Mouse (Mus musculus): ENCODE data around the gene Rin1. TPM values are rescaled to one million over a fixed set of nuclear protein-coding genes. Genes with fewer than 3 reads are reported as not detected.

The Rin1 gene
- total RNA-seq, 2 experiments from 2014 or later, result 0.21 TPM; not detected in 1

DNA sequence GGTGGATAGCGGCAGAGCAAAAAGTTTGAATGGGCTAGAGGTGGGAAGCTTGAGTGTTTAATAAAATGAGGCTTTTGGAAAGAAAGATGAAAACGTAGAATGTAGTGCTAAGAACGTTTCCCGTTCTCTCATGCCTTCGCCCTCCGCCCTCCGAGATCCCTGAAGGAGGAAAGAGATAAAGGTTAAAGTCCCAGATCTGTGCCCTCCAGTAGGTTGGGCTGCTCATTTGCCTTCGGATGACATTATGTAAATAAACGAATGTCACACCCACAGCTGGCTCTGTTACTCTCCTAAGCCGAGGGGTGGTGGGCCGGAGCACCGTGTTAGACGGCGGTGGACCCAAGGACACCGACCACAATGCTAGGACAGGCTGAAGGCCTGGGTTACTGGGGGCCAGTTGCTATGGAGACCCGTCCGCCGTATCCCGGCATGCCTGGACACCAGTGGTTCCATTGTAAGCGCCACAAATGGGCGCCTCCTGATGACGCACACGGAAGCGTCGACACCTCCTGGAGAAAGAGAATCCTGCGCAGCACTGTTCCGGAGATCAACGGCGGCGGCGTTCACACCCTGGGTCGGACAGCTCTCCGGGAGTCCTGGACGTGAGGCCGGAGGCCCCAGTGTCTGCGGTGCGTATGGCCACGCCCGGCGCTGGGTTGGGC, 9.3 kb upstream of the Rin1 start, which contains the start of gene Brms1:
Gene Brms1 (plus strand): TSS at position 493 of the 662 bp plus-strand sequence.
- ATAC-seq (replicated peaks; ENCODE audit: poor library complexity, severe bottlenecking), result peak; percentile 83

DNA sequence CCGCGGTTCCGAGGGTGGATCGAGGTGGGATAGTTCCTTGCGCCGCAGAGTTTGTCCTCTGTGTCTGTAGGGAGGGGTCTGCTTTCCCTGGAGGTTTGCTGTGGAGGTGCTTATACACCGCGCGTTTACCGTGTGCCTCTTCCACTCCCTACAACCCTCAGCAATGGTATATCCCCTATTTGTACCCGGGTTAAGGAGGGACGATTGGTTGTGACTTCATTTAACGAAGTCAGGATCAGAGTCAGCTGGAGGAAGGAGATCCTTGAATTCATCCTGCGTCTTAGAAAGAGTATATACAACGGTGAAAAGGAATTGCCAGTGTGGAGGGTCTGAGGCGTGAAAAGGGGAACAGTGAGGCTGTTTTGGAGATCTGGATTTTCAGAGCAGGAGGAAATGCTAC, 8.7 kb upstream of the Rin1 start:
- ATAC-seq (replicated peaks; ENCODE audit: poor library complexity, severe bottlenecking), result no peak

DNA sequence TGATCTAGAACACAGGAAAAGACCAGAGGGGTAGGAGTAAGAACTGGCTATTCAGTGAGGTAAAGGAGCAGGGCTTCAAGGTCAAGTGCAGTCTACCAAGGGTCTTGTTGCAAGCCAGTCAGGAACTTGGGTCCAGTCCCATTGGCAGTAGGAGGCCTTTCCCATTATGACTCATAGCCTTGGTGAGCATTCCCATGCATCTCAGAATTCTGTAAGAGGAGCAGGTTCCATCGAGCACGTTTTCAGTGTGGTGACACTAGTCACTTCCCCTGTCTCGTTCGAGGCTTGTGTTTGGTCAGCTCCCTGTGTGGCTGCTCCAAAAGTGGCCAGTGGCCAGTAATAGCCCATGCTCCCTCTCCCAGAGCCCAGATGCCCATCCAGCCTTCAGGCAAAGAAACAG, 4.8 kb upstream of the Rin1 start:
- ATAC-seq (replicated peaks; ENCODE audit: poor library complexity, severe bottlenecking), result no peak

DNA sequence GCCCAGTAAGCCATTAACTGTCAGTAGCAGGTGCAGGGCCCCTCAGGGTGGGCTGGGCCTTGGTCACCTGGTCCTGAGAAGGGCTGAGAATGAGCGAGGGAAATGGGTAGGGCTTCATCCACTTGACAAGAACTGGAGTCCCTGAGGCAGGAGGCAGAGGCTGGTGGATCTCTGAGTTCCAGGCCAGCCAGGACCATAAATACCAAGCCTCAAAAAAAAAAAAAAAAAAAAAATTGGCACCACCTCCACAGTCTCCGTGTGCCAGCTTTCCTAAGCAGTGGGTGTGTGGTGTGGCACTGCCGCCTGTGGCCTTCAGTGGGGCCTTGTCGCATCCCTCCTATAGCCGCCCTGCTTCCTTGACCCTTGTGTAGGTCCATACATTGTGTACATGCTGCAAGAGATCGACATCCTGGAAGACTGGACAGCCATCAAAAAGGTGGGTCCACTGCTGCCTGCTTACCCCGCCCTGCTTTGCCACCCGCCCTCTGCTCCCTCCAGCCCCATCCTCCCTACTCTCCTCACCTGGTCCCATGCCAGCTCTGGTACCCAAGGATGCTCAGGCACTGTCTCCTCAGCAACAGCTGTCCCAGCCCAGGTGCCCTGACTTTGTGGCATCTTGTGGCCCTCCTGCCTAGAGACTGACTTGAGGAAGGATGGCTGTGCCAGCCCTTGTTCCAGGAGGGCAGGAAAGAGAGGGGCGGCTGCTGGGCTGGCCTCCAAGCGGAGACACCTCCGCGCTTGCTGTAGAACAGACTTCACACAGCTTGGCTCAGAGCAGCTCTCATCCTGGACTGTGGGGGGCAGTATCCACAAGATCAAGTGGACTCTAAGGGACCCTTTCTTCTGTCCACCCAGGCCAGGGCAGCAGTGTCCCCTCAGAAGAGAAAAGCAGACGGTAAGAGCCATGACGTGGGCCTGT, 1.9 kb upstream of the Rin1 start:
- no peak for ATAC-seq (replicated peaks; ENCODE audit: poor library complexity, severe bottlenecking)

DNA sequence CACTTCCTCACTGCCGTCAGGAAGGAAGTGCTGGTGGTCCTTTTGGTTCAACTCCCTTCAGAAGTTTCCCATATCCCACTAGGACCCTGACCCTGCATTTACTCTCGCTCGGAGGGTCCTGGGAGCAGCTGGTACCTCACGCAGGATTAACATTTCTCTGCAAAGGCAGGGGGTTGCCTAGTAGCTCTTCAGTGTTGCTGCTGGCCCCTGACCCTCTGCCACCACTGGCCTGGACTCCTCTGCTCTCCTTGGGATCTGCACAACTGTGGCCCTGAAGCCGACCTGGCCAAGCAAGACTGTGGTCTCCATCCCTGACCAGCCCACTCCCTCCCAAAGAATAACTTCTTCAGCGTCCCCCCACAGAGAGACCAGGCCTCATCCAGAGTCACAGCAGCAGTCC, 956 bp upstream of the Rin1 start:
- no peak for ATAC-seq (replicated peaks; ENCODE audit: poor library complexity, severe bottlenecking)

DNA sequence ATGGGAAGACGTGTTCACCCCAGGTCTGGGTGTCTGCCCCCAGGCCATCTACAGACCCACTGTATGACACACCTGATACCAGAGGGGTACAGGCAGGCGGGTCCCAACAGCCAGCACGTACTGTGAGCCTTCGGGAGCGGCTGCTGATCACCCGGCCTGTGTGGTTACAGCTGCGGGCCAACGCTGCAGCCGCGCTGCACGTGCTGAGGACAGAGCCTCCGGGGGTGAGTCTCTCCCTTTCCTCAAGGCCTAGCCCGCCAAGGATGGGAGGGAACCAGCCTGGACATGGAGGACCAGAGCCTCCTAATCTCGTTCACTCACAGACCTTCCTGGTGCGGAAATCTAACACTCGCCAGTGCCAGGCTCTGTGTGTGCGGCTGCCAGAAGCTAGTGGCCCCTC, 750 bp downstream of the Rin1 start:
- ATAC-seq (replicated peaks; ENCODE audit: poor library complexity, severe bottlenecking), result no peak; the same call in 1 of the 2 replicates

DNA sequence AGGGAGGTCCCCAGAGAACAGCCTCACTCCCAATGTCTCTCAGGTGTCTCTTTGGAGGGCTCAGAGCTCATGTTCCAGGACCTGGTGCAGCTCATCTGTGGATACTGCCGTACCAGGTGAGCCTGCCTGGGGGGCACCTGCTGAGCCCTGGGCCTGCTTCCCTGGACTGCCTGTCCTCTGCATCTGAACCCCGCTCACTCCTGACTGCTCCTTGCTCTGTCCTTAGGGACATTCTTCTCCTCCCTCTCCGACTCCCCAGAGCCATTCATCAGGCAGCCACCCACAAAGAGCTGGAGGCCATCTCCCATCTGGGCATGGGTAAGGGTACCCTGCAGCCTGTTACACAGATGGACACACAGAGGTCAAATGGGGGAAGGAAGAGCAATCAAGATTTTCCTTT, 1.2 kb downstream of the Rin1 start:
- no peak for ATAC-seq (replicated peaks; ENCODE audit: poor library complexity, severe bottlenecking)

DNA sequence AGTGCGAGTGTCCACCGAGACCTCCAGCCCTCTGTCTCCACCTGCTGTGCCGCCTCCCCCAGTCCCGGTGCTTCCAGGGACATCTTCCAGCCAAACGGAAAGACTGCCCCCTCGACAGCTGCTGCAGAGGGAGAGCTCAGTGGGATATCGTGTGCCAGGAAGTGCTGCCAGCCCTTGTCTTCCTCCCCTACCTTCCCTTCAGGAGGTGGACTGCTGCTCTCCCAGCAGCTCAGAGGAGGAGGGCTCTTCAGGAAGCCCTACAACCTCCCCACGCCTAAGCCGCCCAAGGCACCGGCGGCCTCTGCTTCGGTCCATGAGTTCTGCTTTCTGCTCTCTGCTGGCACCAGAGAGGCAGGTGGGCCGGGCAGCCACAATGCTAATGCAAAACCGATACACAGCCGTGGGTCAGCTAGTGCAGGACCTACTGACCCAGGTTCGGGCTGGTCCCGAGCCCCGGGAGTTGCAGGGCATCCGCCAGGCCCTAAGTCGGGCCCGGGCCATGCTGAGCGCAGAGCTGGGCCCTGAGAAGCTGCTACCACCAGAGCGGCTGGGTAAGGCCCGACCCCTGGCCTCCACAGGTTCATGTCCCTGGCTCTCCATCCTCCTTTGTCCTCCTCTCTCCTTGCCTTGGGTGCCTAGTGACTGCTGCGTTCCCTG, 2.0 kb downstream of the Rin1 start:
- no peak for ATAC-seq (replicated peaks; ENCODE audit: poor library complexity, severe bottlenecking)

DNA sequence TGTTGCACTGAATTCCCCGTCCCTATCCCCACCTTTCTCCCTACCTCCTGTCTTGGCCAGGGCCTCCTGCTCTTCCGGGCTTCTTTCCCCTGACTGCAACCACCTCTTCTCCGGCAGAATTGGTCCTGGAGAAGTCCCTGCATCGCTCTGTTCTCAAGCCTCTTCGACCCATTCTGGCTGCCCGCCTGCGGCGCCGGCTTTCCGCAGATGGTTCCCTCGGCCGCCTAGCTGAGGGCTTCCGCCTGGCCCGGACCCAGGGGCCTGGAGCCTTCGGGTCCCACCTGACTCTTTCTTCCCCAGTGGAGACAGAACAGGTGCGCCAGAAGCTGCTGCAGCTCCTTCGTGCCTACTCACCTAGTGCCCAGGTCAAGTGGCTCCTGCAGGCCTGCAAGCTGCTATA, 2.6 kb downstream of the Rin1 start:
- ATAC-seq (replicated peaks; ENCODE audit: poor library complexity, severe bottlenecking), result no peak

DNA sequence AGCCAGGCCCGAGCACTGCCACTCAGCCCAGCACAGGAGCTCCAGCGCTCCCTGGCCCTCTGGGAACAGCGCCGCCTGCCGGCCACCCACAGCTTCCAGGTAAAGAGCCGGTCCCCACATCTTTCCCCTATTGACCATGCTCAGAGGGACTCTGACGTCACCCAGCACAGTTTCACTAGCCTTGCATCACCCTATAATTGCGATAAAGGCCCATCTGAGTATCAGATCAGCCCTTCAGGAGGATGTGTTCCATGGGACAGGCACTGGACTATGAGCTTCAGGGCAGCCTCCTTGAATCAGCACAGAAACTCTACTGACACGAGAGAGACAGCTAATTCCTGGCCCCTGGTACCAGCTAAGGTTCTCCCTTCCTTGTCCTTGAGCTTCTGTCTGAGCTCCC, 3.6 kb downstream of the Rin1 start:
- peak; percentile 60 for ATAC-seq (replicated peaks; ENCODE audit: poor library complexity, severe bottlenecking)

DNA sequence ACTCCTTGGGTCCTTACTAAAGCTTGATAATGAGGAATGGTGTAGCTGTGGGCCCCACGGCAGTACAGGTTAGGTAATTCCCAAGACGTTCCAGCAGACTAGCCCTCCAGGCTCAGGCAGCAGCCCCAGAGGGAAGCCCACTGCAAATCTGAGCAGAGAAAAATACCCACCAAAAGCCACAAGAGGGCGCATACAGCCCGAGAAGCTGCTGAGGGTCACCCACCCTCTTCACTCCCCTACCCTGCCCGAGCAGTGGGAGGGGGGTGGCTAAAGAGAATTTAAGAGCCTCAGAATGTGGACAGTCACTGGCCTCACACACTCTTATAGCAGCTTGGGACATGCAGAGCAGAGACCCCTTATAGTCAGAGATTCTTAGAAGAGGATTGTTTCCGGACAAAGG, 6.0 kb downstream of the Rin1 start:
- ATAC-seq (replicated peaks; ENCODE audit: poor library complexity, severe bottlenecking), result peak; percentile 33; the same call in 1 of the 2 replicates

DNA sequence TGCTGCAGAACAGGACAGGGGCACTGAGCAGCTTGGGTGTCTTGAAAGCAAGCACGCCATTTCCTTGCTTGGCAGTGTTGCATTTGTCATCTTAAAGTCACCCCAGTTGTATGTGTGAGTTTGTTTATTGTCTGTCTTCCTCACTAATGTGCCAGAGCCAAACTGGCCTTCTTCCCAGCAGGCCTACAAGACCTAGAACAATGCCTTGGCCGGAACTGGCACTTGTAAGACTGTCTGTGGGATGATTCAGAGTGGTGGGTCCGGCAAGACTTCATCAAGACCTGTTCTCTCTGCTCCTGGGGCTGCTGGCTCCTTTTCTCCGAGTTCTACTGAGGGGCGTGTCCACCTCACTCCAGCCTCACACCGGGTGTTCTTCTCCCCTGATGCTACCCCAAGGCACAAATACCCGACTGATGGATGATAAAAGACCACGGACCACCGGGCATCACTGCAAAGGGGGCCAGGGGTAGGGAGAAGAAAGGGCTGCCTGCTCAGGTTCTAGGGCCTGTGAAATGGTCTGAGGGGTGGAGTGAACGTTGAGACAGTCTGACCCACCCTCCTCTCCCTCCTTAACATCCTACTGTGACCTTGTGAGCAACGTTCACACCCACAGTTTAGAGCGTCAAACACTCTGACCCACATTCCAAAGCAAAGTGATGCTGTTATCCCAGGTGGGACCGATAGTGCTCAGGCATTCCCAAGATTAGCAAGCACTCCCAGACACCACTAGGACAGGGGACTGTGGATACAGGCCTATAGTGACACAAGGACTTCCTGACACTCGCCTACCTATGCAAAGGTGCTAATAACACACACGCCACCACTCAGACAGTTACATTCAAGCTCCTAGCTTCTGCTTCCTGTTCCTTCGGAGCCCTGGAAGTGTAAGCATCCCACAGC, 7.8 kb downstream of the Rin1 start:
- no peak for ATAC-seq (replicated peaks; ENCODE audit: poor library complexity, severe bottlenecking)

DNA sequence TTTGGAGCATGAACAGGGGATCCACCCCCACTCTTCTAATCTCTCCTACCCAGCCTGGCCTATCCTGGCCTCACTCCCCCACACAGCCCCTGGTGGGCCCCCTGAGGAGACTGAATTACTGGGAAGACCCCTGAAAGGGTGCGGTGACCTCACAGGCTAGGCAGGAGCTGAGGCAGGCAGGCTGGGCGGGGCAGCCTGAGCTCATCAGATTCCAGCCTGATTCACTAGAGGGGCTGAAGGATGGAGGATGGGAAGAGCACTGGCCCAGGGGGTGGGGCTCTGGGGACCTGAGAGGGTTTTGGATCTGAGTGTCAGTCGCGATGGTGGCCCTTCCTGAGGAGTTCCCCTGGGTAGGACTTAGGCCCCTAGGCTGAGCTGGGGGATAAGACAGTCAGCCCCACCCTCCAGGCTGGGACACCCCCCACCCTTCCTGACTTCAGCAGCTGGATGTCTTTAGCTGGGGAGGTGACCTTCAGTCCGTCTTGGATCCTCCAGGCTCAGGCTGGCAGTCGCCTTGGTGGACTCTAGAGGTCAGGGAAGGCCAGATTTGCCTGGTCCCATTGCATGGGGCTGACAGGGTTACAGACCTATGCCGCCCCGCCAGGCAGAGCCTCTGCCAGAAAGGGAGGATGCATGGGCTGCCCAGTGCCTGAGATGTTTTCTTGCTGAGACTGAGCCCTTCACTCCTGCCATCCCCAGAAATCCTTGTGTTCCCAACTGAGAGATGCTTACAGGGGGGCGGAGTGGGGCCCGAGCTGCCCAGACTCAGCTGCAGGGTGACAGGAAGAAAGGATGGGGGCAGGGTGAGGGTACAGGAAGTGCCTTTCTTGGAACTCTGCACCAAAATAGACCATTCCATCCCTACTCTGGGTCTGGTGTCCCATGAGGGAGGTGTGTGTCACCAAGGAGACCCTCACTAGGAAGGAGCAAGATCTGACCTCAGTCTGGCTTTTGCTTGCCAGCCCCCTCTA, 8.8 kb downstream of the Rin1 start:
- no peak for ATAC-seq (replicated peaks; ENCODE audit: poor library complexity, severe bottlenecking)

DNA sequence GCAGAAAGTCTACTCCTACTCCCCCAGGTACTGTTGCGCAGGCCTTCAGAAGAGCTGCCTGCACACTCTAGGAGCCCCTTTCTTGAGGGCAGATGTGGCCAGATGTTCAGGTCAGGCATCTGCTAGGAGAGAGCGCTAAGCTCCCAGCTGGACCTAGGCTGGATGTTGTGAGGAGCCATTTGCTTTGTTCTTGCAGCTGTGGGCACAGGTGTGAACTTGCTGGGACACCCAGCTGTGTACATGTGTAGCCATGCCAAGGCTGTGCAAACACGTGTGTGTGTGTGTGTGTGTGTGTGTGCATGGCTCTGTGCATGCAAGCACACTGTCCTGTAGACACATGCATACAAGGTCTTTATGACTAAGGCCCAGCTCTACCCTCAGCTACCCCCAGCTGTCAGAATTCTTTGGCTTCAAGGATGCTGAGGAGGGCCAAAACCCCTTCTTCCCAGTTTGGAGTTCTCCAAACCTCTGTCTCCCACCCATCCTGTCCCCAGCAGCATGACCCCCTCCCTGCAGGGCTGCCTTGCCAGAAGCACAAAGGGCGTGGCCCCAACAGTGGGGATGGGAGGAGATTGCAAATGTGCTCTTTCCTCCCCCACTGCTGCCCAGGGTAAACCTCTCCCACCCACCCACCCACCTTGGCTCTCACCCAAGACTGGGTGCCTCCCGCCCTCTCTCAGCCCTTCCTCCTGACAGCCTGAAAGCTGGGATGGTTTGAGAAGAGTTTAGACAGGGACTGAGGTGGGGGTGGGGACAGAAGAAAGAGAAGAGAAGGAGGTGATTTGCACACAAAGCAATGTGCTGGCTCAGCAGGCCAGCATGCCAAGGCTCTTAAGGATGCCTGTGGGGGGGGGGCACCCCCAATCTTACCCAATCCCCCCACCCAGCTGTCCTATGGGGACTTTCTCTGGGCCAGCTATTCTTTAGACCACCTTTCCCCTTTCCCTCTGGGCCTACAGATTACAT, 10.4 kb downstream of the Rin1 start:
- ATAC-seq (replicated peaks; ENCODE audit: poor library complexity, severe bottlenecking), result no peak

DNA sequence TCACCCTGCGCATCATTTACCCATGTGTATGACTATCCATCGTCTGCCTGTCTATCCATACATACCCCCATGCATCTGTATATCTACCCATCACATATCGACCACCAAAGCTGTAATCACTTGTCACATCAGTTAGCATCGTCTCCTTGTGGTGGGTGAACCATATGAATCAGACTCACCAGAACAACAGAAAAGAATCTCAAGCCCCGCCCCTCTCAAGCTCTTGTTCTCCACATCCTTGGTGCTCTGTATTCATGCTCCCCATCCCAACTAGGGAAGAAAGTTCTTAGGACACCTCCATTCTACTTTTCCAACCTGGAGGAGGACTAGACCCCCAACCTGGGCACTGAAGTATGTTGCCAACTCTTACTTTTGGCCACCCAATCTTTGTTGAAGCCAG, 11.8 kb downstream of the Rin1 start:
- no peak for ATAC-seq (replicated peaks; ENCODE audit: poor library complexity, severe bottlenecking)

DNA sequence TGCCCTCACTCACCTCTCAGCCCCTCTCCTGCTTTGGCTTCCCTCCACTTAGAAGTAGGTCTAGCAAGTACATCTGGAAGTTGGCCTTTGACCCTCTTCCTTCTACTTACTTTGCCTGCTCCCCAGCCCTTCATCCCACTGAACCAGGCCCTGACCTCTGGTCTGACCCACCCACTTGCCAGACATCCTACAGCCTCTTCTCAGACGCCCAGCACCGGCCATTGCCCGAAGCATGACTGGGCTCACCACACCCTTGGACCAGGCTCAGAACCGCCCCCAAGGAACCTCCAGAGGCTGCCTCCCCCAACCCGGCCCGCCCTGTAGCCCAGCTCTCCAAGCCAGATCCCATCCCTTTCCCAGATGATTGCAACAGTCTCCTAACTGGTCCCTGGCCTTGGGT, 12.2 kb downstream of the Rin1 start:
- ATAC-seq (replicated peaks; ENCODE audit: poor library complexity, severe bottlenecking), result no peak

DNA sequence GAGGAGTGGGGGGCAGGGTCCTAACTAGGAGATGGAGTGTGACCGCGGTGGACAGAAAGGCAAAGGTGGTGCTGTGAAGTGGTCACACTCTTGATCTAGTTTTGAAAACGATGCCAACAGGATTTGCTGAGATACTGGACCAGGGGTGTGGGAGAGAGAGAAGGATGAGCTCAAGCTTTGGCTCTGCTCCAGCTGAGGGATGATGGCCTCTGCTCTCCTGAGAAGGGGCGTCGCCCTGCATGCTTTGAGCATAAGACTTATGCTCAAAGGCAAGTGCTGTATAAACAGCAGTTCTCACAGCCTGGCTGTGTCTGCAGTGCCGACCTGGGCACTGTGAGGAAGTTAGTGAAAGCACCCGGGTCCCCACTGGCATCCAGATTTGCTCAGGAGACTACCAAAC, 14.8 kb downstream of the Rin1 start:
- no peak for ATAC-seq (replicated peaks; ENCODE audit: poor library complexity, severe bottlenecking)
